Mouse (Mus musculus) C2C12 (cell line): ENCODE measurements around the gene Cttnbp2nl.

ENCODE experiments used
- CTCF ChIP-seq: IDR thresholded peaks from one replicate; pipeline ENCODE4 v1.5.1; 2011; ENCODE audit not compliant: control insufficient read depth, insufficient read depth, insufficient read length
- MYOG ChIP-seq: IDR thresholded peaks from one replicate; pipeline ENCODE4 v1.6.1; 2011; ENCODE audit not compliant: control insufficient read depth, insufficient read length; ENCODE audit errors: extremely low read depth

GRCm38 (mm10) chr3:105071251-105071650 is 18.3 kb upstream of the Cttnbp2nl start:
- TF ChIP-seq CTCF (no peak), MYOG (no peak)
